Mouse (Mus musculus): ENCODE results near the gene Myoz1. TPM values are rescaled to one million over a fixed set of nuclear protein-coding genes. Genes with fewer than 3 reads are reported as not detected.

Gene Myoz1
- polyA plus RNA-seq, 1 experiment from 2014 or later, result 2.8 TPM

DNA sequence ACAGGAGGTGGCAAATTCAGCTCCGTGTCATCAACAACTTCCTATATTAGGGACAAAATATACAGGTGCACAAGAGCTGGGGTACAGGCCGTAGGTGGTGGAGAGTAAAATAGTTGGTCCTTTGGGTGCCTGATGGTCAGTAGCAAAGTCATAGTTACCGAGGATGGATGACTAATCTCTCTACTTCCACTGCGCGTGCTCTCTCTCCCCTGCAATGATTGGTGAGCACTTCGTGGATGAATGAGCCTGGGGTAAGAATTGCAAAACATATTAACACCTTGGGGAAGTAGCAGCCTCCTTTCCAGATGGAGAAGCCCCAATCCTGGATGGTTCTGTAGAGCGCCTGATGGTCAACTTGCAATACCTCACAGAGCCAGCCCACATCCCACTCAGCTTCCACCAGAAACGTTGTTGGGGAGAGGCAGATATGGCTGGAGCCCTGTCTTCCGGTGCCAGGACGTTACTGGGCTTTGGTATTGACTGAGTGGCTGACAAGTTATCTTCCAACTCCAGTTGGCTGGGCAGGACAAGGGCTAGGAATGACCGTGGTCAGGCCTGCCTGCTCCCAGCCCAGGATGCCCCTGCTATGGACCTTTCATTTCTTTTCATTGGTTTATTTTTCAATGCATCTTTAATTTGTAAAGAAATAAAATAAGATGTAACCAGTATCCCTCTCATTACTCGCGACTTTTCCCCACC lies 38.0 kb upstream of the Myoz1 start:
- H3K4me1 ChIP-seq, result peaks cover 42% of the 10 kb centered on the region
- WGBS, result 47% methylated on average over 13 of the region's 13 CpGs
- ATAC-seq (ENCODE audit: low FRiP score, low read depth), result peak; percentile 10; the same call in 1 of the 2 replicates

GRCm38 (mm10) chr14:20693589-20694101 lies 37.3 kb upstream of the Myoz1 start:
- Histone ChIP-seq H3K4me3 (0 out of 2 replicates have a peak overlapping the region, but pooled peaks have one; percentile 82), H3K27ac (no peak overlapping the region), H3K9me3 (no peaks in the 10 kb centered on the region), H3K36me3 (peaks cover 66% of the 10 kb centered on the region), H3K4me2 (replicated peaks) (no peak overlapping the region), H3K27me3 (no peaks in the 10 kb centered on the region), H3K9ac (no peak overlapping the region), H3K4me1 (peaks cover 38% of the 10 kb centered on the region)
- ATAC-seq (ENCODE audit: low FRiP score, low read depth), result no peak
- 93% methylated on average over 10 of the region's 10 CpGs for WGBS

More for the DNA sequence above, 38.0 kb upstream of the Myoz1 start:
- Histone ChIP-seq H3K9me3 (no peaks in the 10 kb centered on the region), H3K27ac (peak overlapping the region; percentile 96), H3K9ac (peak overlapping the region; percentile 84), H3K27me3 (no peaks in the 10 kb centered on the region), H3K4me3 (peak overlapping the region; percentile 82), H3K4me2 (replicated peaks) (peak overlapping the region; percentile 80), H3K36me3 (peaks cover 62% of the 10 kb centered on the region)

DNA sequence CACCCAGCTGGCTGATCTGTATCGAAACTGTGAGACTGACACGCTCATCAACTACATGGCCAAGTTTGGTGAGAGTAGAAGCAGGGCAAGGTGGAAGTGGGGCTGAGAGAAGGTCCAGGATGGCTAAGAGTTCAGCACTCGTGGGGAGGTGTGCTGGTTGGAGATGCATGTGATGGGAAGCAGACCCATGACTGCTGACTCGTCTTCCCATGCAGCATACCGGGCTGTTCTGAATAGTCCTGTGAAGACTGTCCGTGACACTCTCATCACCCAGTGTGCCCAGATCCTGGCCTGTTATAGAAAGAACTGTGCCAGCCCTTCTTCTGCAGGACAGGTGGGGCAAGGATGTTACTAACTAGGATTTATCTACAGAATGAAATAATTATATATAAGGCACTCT lies 35.4 kb upstream of the Myoz1 start:
- WGBS, result 93% methylated on average over 6 of the region's 6 CpGs
- H3K9me3 ChIP-seq, result no peaks in the 10 kb centered on the region
- H3K4me3 ChIP-seq, result no peak overlapping the region
- H3K27ac ChIP-seq, result no peak overlapping the region
- H3K4me1 ChIP-seq, result peaks cover 20% of the 10 kb centered on the region
- ATAC-seq (ENCODE audit: low FRiP score, low read depth), result no peak
- H3K4me2 ChIP-seq (replicated peaks), result no peak overlapping the region
- H3K36me3 ChIP-seq, result peaks cover 77% of the 10 kb centered on the region
- H3K9ac ChIP-seq, result no peak overlapping the region
- no peaks in the 10 kb centered on the region for H3K27me3 ChIP-seq

- no peak for ATAC-seq (ENCODE audit: low FRiP score, low read depth)
- no peaks in the 10 kb centered on the region for H3K27me3 ChIP-seq
- H3K9me3 ChIP-seq, result no peaks in the 10 kb centered on the region
- peaks cover 2% of the 10 kb centered on the region; the same call in 1 of the 2 replicates for H3K4me1 ChIP-seq
- no peak overlapping the region for H3K9ac ChIP-seq
- no peak overlapping the region for H3K27ac ChIP-seq
- no peak overlapping the region for H3K4me2 ChIP-seq (replicated peaks)
- 91% methylated on average over 2 of the region's 2 CpGs for WGBS
- no peak overlapping the region for H3K4me3 ChIP-seq
- H3K36me3 ChIP-seq, result peaks cover 99% of the 10 kb centered on the region
Measured at GRCm38 (mm10) chr14:20689009-20689408, 32.7 kb upstream of the Myoz1 start.

GRCm38 (mm10) chr14:20686576-20686975 lies 30.2 kb upstream of the Myoz1 start:
- Histone ChIP-seq H3K9ac (no peak overlapping the region), H3K9me3 (no peaks in the 10 kb centered on the region), H3K36me3 (peaks cover 99% of the 10 kb centered on the region), H3K4me3 (no peak overlapping the region), H3K27me3 (no peaks in the 10 kb centered on the region), H3K4me2 (replicated peaks) (no peak overlapping the region), H3K27ac (no peak overlapping the region), H3K4me1 (no peaks in the 10 kb centered on the region)
- WGBS, result 93% methylated on average over 3 of the region's 3 CpGs
- no peak for ATAC-seq (ENCODE audit: low FRiP score, low read depth)

GRCm38 (mm10) chr14:20682498-20682897 lies 26.2 kb upstream of the Myoz1 start:
- Histone ChIP-seq H3K4me3 (no peak overlapping the region), H3K27ac (no peak overlapping the region), H3K9ac (no peak overlapping the region), H3K4me1 (no peaks in the 10 kb centered on the region), H3K9me3 (no peaks in the 10 kb centered on the region), H3K4me2 (replicated peaks) (no peak overlapping the region), H3K36me3 (peaks cover 100% of the 10 kb centered on the region), H3K27me3 (no peaks in the 10 kb centered on the region)
- no peak for ATAC-seq (ENCODE audit: low FRiP score, low read depth)
- WGBS, result 70% methylated on average over 3 of the region's 3 CpGs

- Histone ChIP-seq H3K4me3 (no peak overlapping the region), H3K4me1 (no peaks in the 10 kb centered on the region; the same call in 1 of the 2 replicates), H3K9me3 (no peaks in the 10 kb centered on the region), H3K27ac (no peak overlapping the region), H3K36me3 (peaks cover 100% of the 10 kb centered on the region), H3K27me3 (no peaks in the 10 kb centered on the region), H3K4me2 (replicated peaks) (no peak overlapping the region), H3K9ac (no peak overlapping the region)
- ATAC-seq (ENCODE audit: low FRiP score, low read depth), result no peak
- 93% methylated on average over 2 of the region's 2 CpGs for WGBS
Measured at GRCm38 (mm10) chr14:20681742-20682141, 25.4 kb upstream of the Myoz1 start.

- H3K9me3 ChIP-seq, result no peaks in the 10 kb centered on the region
- no peak overlapping the region for H3K4me2 ChIP-seq (replicated peaks)
- 94% methylated on average over 4 of the region's 4 CpGs for WGBS
- H3K4me3 ChIP-seq, result no peak overlapping the region
- peaks cover 73% of the 10 kb centered on the region for H3K36me3 ChIP-seq
- no peaks in the 10 kb centered on the region for H3K27me3 ChIP-seq
- ATAC-seq (ENCODE audit: low FRiP score, low read depth), result no peak
- peaks cover 16% of the 10 kb centered on the region for H3K4me1 ChIP-seq
- no peak overlapping the region for H3K27ac ChIP-seq
- no peak overlapping the region for H3K9ac ChIP-seq
Measured at GRCm38 (mm10) chr14:20677906-20678305, 21.6 kb upstream of the Myoz1 start.

DNA sequence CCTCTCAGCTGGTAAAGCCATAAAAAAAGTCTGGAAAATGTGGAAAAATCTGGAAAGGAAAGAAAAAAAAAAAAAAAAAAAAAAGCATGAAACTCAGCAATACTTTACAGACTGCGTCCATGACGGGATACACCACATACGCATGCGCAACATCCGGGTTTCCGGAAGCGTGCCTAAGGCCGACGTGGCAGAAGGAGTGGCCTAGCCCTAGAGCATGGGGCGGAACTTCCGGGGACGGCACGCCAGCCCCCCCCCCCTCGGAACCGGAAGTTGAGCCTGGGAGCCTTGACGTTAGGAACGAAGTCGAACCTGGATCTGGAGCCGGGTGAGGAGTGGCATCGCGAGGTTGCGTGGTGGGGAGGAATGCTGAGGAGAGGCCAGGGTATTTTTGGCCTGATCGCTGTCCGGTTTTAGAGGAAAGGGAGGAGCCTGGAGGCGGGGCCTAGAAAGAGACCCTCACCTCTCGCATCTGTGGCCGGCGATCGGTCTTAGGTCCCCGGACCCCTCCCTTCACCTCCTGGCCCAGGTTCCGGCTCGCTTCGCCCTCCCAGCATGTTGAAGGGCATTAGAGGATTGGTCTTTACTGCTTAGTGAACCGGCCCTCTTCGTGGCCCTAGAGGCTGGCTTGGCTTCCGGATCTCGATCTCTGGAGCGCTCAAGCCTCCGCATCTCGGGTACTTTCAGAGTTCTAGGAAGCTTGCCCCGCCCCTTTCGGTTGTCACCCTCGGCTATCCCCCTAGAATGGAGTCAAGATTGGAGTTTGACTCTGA lies 17.9 kb upstream of the Myoz1 start, which contains the start of gene Sec24c:
Gene Sec24c (plus strand): TSS at position 245 of the 770 bp plus-strand sequence.
- WGBS, result 3% methylated on average over 43 of the region's 43 CpGs
- Histone ChIP-seq H3K4me3 (peak within 1 kb of the TSS; percentile 82), H3K27me3 (peaks cover 3% of the 10 kb centered on the region; the same call in 1 of the 2 replicates), H3K9me3 (no peaks in the 10 kb centered on the region), H3K9ac (peak within 1 kb of the TSS; percentile 84), H3K36me3 (peaks cover 37% of the 10 kb centered on the region), H3K4me1 (peaks cover 16% of the 10 kb centered on the region), H3K4me2 (replicated peaks) (peak within 1 kb of the TSS; percentile 89), H3K27ac (peak within 1 kb of the TSS; percentile 96)
- ATAC-seq (ENCODE audit: low FRiP score, low read depth), result peak; percentile 95

GRCm38 (mm10) chr14:20673735-20674063 lies 17.4 kb upstream of the Myoz1 start:
- Histone ChIP-seq H3K4me3 (peak overlapping the region; percentile 82), H3K9ac (peak overlapping the region; percentile 57), H3K36me3 (peaks cover 31% of the 10 kb centered on the region), H3K4me1 (peaks cover 16% of the 10 kb centered on the region), H3K27me3 (peaks cover 7% of the 10 kb centered on the region; the same call in 1 of the 2 replicates), H3K9me3 (no peaks in the 10 kb centered on the region), H3K4me2 (replicated peaks) (peak overlapping the region; percentile 71), H3K27ac (peak overlapping the region; percentile 96)
- 13% methylated on average over 13 of the region's 13 CpGs for WGBS
- peak; percentile 45 for ATAC-seq (ENCODE audit: low FRiP score, low read depth)

DNA sequence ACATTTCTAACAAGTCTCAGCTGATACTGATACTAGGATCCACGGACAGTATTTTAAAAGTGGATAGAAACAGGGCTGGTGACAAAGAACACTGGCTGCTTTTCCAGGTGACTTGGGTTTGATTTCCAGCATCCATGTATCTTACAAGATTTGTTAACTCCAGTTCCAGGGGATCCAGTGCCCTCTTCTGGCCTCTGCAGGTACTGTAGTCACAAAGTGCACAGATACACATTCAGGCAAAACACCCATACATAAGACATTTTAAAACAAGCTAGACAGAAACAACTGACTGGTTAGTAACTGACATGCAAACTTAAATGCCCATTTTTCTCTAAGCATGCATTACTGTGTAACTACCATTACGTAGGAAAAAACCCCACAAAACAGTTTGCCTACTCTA lies 16.6 kb upstream of the Myoz1 start:
- ATAC-seq (ENCODE audit: low FRiP score, low read depth), result no peak
- H3K4me3 ChIP-seq, result no peak overlapping the region
- H3K4me2 ChIP-seq (replicated peaks), result peak overlapping the region; percentile 7; the same call in 1 of the 2 replicates
- no peak overlapping the region for H3K9ac ChIP-seq
- peaks cover 14% of the 10 kb centered on the region for H3K27me3 ChIP-seq
- peaks cover 16% of the 10 kb centered on the region for H3K4me1 ChIP-seq
- H3K27ac ChIP-seq, result no peak overlapping the region
- no peaks in the 10 kb centered on the region for H3K9me3 ChIP-seq
- H3K36me3 ChIP-seq, result peaks cover 24% of the 10 kb centered on the region
- WGBS, result 92% methylated on average over 2 of the region's 2 CpGs

GRCm38 (mm10) chr14:20668154-20668810 lies 11.9 kb upstream of the Myoz1 start, which contains the start of gene Synpo2l:
Synpo2l (minus strand) TSS chr14:20668354.
- Histone ChIP-seq H3K27me3 (peaks cover 24% of the 10 kb centered on the region), H3K36me3 (no peaks in the 10 kb centered on the region; the same call in 1 of the 2 replicates), H3K27ac (no peak within 1 kb of the TSS), H3K9me3 (no peaks in the 10 kb centered on the region), H3K4me1 (peaks cover 17% of the 10 kb centered on the region), H3K4me2 (replicated peaks) (no peak within 1 kb of the TSS), H3K9ac (no peak within 1 kb of the TSS), H3K4me3 (no peak within 1 kb of the TSS)
- WGBS, result 82% methylated on average over 8 of the region's 8 CpGs
- ATAC-seq (ENCODE audit: low FRiP score, low read depth), result peak; percentile 55; the same call in 1 of the 2 replicates

Measured in limb, embryonic 13.5 days (tissue).